Mouse (Mus musculus) cerebellum, postnatal 14 days (tissue): ENCODE data around the gene Sh3gl1.

Source experiments
- DNase-seq, 2 experiments: peaks; one replicate each; pipeline ENCODE4 v3.0.0; 2021; ENCODE audit warnings: mixed read lengths in 2 of 2

Sh3gl1 gene

DNA sequence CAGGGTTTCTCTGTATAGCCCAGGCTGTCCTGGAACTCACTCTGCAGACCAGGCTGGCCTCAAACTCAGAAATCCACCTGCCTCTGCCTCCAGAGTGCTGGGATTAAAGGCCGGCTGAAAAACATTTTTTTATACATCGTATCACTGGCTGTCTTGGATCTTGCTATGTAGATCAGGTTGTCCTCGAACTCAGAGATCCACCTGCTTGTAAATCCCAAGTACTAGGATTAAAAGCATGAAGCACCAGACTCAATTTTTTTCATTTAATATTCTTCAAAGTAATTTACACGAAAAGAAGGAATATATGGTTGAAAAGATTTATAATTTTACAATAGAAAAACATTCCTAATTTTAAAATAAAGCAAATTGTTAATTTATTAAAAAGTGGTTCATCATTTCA lies 2.9 kb upstream of the Sh3gl1 start:
- DNase-seq: no peak

DNA sequence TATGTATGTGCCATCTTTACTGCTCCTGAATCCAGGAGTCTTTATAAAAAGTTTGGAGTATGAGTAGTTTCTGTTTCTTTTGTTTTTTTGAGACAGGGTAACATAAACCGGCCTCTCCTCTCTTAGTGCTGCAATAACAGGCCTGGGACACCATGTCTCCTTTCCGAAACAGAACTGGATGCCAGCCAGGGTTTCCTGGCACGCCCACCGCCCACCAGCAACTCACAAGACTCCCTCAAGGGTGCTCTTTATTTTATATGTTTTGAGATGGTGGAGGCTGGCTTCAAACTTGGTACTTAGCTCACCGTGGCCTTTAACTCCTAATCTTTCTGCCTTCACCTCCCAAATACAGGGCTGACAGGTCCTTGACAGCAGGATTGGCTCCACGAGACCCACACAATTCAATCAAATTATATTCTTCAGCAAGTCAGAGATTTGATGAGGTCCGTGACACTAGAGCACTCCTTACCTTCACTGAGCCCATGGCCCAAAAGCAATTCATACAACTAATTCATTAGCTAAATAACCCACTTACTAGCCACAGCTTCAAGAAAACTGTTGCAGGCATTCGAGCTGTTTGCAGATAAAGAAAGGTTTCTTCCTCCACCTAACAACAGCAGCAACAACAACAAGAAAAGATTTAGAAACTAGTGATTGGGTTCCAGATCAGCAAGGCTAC lies 2.3 kb upstream of the Sh3gl1 start:
- DNase-seq: peak in 1 of 2 experiments; percentile 60

- peak in 1 of 2 experiments; percentile 25 for DNase-seq
These were observed 459 bp upstream of the Sh3gl1 start for GRCm38 (mm10) chr17:56036901-56037287.

DNA sequence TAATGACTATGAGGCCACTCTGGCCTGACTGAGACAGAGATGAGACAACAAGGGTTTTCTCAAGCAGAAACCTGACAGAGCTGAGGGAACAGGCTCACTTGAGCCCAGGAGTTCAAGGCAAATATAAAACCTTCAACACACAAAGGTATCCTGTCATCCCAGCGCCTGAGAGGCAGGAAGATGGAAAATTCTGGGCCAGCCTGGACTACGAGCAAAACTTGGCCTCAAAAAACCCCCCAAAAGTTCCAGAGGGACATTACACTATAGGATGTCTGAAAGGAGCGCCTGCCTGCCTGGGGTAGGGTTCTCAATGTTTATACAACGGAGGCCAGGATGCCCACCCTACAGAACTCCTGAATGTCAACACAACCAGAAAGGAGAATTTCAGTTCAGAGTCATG lies 1.2 kb downstream of the Sh3gl1 start:
- peak in 1 of 2 experiments; percentile 5 for DNase-seq

- DNase-seq: peak in 1 of 2 experiments; percentile 7
These were observed 1.7 kb downstream of the Sh3gl1 start for GRCm38 (mm10) chr17:56034726-56035100.

DNA sequence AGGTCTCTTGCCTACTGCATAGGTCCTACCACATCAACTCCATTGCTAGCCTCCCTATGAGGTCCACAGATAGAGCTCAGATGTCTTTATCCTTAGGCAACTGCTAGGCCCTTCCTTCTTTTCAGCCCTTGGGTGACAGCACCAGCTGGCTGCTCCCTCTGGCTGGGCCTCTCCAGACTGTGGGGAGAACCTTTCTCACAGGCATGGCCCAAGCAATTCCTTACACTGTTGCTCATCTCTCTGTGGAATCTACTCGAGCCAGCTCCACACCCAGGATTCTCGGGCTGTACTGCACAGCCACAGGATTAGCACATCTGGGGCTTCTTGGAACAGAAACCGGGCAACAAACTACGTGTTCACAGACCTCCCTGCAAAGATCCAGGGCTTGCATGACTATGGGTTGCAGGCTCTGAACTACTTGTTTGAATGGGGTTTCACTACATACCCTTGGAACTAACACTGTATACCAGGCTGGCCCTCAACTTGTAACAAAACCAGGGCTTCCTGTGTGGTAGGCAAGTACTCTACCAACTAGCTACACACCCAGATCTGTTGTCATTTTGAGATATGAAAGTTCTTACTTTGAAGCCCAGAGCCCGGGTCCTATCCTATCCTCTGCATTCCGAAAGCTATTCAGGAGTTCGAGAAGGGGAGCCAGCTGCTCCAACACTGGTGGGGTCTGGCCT lies 2.3 kb downstream of the Sh3gl1 start:
- peak in 1 of 2 experiments; percentile 4 for DNase-seq

DNA sequence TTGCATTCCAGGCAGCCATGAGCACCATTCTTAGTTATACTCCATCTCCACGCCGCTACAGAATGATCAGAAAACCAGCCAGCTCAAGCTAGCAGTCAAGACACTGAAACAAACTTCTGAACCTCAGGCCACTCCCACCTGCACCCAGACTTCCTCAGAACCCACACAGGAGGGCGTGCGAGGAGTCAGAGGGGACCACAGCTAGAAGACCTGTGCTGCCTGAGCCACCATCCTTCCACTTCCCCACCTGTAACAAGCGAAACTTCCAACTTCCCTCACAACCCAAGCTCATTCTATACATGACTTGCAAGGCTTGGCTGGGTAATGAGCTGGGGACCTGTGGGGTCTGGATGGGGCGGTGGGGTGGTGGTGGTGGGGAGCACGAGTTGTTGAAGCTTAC lies 3.6 kb downstream of the Sh3gl1 start:
- no peak for DNase-seq

DNA sequence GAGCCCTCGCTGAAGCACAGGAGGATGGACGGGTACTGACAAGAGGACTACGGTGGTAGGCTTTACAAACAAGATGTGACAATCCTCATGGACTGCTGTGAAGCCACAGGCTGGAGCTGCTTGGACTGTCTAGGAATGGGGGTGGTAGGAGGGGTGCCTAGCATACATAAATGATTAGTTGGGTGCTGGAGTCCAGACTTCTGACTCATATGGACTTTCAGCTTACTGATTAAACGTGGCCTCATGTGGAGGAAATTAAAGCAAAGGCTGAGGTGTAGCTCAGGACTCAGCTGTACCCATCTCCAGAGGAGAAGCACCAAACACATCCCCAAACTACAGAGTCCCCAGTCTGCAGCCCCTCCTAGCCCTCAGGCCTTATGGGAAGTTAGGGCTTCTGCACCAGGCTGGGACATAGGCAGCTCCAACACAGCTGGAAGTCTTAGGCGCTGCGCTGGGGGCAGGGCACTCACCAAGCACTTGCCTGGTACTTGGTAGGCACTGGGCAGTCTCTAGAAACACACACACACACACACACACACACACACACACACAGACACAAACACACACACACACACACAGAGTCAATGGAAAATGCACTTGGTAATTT lies 4.2 kb downstream of the Sh3gl1 start:
- peak in 1 of 2 experiments; percentile 8 for DNase-seq

GRCm38 (mm10) chr17:56031431-56031830 lies 5.0 kb downstream of the Sh3gl1 start:
- peak in 1 of 2 experiments; percentile 4 for DNase-seq

GRCm38 (mm10) chr17:56030919-56031318 lies 5.5 kb downstream of the Sh3gl1 start:
- DNase-seq: peak in 1 of 2 experiments; percentile 23

- peak; percentile 52 to 58 for DNase-seq
These were observed 6.1 kb downstream of the Sh3gl1 start for GRCm38 (mm10) chr17:56030238-56030870.

- peak; percentile 57 to 61 for DNase-seq
These were observed 8.5 kb downstream of the Sh3gl1 start for GRCm38 (mm10) chr17:56027801-56028441.

GRCm38 (mm10) chr17:56026881-56027280 lies 9.6 kb downstream of the Sh3gl1 start:
- no peak for DNase-seq

GRCm38 (mm10) chr17:56026303-56026702 lies 10.1 kb downstream of the Sh3gl1 start:
- DNase-seq: no peak

GRCm38 (mm10) chr17:56024931-56025330 lies 11.5 kb downstream of the Sh3gl1 start:
- DNase-seq: no peak

DNA sequence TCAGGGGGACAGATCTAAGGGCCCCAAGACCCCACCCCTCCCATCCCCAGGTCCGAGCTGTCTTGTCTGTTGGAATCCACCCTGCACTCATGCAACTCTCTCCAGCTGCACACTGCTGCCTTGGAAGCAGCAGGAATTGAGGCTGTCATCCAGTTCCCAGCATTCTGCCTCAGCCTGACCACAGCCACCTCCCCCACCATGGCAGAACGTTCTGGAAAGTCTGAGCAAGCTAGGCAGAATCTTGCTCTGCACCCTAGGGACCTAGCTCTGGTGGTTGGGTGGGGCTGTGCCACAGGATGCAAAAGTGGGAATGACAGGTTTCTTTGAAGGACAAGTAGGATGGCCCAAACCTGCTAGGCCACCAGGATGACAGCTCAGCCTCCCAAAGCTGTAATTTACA lies 12.0 kb downstream of the Sh3gl1 start:
- no peak for DNase-seq

- DNase-seq: no peak
These were observed 13.0 kb downstream of the Sh3gl1 start for GRCm38 (mm10) chr17:56023386-56023785.

- no peak for DNase-seq
These were observed 13.5 kb downstream of the Sh3gl1 start for GRCm38 (mm10) chr17:56022989-56023290.

DNA sequence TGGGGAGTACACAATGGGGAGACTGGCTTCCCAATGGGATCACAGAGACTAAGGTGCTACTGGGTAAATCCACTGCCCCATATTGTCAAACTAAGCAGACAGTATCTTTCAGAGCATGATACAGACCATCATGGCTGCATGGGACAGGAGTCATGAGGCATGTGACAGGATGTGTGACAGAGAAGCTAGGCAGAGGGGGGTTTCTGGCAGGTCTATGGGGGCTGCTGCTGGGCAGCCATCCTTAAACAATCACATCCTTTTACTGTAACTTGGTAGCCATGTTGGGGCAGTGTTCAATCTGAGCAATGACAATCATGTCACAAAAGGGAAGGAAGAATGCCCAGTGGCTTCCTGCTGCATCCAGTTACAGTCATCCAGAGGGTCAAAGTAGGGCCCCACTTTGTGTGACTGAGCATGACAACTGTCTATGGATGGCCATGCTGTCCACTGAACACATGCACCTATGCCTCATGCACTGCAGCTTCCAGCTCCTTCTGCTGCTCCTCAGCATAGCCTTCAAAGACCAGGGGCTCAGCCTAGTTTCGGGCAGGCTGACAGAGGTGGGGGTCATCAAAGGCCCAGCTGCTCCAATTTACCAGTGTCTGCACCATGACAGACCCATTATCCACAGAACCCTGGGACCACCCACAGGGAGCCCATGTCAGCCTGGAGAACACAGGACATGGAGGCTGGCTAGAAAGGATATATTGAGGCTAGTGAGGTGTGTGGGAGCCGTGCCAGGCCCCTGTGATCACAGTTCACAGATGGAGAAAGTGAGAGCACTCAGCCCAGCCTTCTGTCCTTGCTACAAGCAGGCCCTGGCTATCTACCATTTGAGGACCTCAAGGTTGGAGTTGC lies 14.1 kb downstream of the Sh3gl1 start:
- peak; percentile 73 to 75 for DNase-seq

GRCm38 (mm10) chr17:56021161-56021910 lies 15.1 kb downstream of the Sh3gl1 start:
- DNase-seq: peak in 1 of 2 experiments; percentile 46

DNA sequence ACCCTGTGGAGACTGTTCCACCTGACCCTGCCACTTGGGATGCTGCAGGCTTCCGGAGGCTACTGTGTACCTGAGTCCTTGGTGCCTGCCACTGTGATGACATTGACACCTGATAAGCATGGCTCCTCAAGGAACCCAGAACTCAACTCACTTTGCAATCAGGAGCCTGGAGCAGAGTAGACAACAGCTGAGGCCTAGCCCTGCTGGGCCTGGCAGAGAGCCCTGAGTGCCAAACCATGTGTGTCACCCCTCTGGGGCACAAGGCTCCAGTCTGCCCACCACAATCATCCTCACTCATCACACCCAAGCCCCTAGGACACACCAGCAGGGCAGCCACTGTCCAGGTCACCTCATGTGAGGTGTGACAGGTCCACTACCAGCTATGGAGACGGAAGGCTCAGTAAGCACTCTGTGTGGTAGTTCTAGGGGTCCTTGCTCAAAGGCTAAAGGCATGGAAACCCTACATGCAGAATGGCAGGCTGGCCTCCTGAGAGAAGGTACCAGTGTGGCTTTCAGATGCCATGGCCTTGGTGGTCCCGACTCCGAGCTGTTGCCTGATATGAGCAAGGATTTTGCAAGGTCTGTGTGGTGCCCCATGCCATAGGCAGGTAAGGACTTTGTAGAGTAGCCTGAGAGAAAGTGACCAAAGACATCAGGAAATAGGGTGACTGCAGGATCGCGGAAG lies 15.9 kb downstream of the Sh3gl1 start:
- DNase-seq: peak in 1 of 2 experiments; percentile 54
